Mouse (Mus musculus): ENCODE results near the gene Ccdc170. TPM values are rescaled to one million over a fixed set of nuclear protein-coding genes. Genes with fewer than 3 reads are reported as not detected.

The Ccdc170 gene
- total and polyA plus RNA-seq, 2 experiments from 2014 or later = 0.48 to 1.5 TPM

- no peaks in the 10 kb centered on the region for H3K27me3 ChIP-seq (ENCODE audit: insufficient read depth, low read length)
- no peaks in the 10 kb centered on the region for H3K9me3 ChIP-seq (ENCODE audit: low read length)
- ATAC-seq (ENCODE audit: low FRiP score) = no peak
- H3K4me3 ChIP-seq (ENCODE audit: low read depth, low read length) = no peak overlapping the region
- H3K27ac ChIP-seq (ENCODE audit: low read depth, low read length) = no peak overlapping the region
- H3K4me2 ChIP-seq (ENCODE audit: low read depth, low read length, poor library complexity, severe bottlenecking) = no peak overlapping the region
- no peaks in the 10 kb centered on the region for H3K36me3 ChIP-seq (ENCODE audit: insufficient read depth, low read length)
- no peak for TF ChIP-seq CTCF (IDR thresholded peaks at IDR 0.05)
- H3K4me1 ChIP-seq (ENCODE audit: insufficient read depth, low read length) = no peaks in the 10 kb centered on the region
- WGBS = 87% methylated on average over 11 of the region's 11 CpGs
- DNase-seq (ENCODE audit: low spot score) = no peak
- no peak overlapping the region for H3K9ac ChIP-seq (replicated peaks; ENCODE audit: low read length, poor library complexity, severe bottlenecking)
Measured at GRCm38 (mm10) chr10:4533873-4534272, 51.6 kb downstream of the Ccdc170 start.

- Histone ChIP-seq H3K36me3 (ENCODE audit: insufficient read depth, low read length) (no peaks in the 10 kb centered on the region), H3K4me2 (ENCODE audit: low read depth, low read length, poor library complexity, severe bottlenecking) (no peak overlapping the region), H3K4me3 (ENCODE audit: low read depth, low read length) (no peak overlapping the region), H3K9ac (replicated peaks; ENCODE audit: low read length, poor library complexity, severe bottlenecking) (no peak overlapping the region), H3K4me1 (ENCODE audit: insufficient read depth, low read length) (no peaks in the 10 kb centered on the region), H3K9me3 (ENCODE audit: low read length) (no peaks in the 10 kb centered on the region), H3K27ac (ENCODE audit: low read depth, low read length) (no peak overlapping the region), H3K27me3 (ENCODE audit: insufficient read depth, low read length) (no peaks in the 10 kb centered on the region)
- no peak for ATAC-seq (ENCODE audit: low FRiP score)
- no peak for DNase-seq (ENCODE audit: low spot score)
- WGBS = 95% methylated on average over 2 of the region's 2 CpGs
- peak; percentile 44 for TF ChIP-seq CTCF (IDR thresholded peaks at IDR 0.05)
Measured at GRCm38 (mm10) chr10:4545550-4545949, 63.2 kb downstream of the Ccdc170 start.

DNA sequence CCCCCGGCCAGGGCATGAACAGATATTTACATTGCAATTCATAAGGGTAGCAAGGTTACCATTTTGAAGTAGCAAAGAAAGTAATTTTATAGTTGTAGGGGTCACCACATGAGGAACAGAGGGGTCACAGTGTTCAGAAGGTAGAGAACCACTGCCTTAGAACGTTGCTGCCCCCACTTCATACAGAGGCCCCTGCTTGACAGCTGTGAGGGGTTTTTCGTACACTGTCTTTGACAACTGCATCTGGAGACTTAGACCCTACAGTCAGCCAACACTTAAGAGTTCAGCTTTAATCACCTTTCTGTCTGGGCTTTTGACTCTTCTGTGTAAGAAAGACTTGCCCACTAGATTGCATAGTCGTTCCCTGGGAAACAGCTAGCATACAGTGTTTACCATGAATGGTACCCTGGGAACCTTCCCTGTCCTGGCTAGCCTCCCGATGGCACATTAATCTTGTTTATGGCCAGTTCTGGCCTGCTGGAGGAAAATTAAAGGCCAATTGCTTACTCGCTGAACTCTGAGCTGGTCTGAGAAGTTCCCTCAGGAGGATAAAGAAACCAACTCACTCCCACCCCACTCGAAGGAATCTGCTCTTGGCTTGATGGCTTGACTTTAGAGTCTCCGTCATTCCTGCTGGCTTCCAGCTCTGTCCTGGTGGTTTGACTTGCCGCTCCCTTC, 71.3 kb downstream of the Ccdc170 start:
- Histone ChIP-seq H3K27ac (ENCODE audit: low read depth, low read length) (no peak overlapping the region), H3K4me1 (ENCODE audit: insufficient read depth, low read length) (no peaks in the 10 kb centered on the region), H3K27me3 (ENCODE audit: insufficient read depth, low read length) (no peaks in the 10 kb centered on the region), H3K36me3 (ENCODE audit: insufficient read depth, low read length) (no peaks in the 10 kb centered on the region), H3K4me2 (ENCODE audit: low read depth, low read length, poor library complexity, severe bottlenecking) (no peak overlapping the region), H3K9ac (replicated peaks; ENCODE audit: low read length, poor library complexity, severe bottlenecking) (no peak overlapping the region), H3K9me3 (ENCODE audit: low read length) (no peaks in the 10 kb centered on the region), H3K4me3 (ENCODE audit: low read depth, low read length) (no peak overlapping the region)
- DNase-seq (ENCODE audit: low spot score) (peak; percentile 27), ATAC-seq (ENCODE audit: low FRiP score) (no peak)
- WGBS = 75% methylated on average over 9 of the region's 9 CpGs
- TF ChIP-seq CTCF (IDR thresholded peaks at IDR 0.05) = no peak

DNA sequence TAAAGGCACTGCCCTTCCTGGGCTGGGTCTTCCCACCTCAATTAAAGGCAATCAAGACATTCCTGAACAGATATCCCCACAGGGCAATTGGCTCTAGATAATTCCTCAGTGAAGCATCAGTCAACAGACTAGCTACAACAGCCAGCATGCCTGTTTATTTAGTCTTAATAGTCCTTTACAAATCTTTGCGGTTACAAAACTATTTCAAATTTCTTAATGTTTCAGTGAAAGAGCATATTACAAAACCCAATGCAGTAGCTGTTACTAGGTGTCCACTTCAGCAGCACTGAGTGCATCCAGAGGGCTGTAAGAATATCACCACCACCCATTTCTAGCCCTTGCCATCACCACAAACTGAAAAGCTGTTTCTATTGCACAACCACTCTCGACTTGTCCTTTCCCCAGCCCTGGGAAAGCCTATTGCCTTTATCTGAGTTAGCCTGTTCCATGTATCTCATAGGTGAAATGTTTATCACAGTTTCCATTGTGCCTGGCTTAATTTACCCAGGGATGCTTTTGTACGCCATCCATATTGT, 74.6 kb downstream of the Ccdc170 start:
- Histone ChIP-seq H3K9ac (replicated peaks; ENCODE audit: low read length, poor library complexity, severe bottlenecking) (no peak overlapping the region), H3K9me3 (ENCODE audit: low read length) (no peaks in the 10 kb centered on the region), H3K4me3 (ENCODE audit: low read depth, low read length) (no peak overlapping the region), H3K27ac (ENCODE audit: low read depth, low read length) (no peak overlapping the region), H3K36me3 (ENCODE audit: insufficient read depth, low read length) (no peaks in the 10 kb centered on the region), H3K4me2 (ENCODE audit: low read depth, low read length, poor library complexity, severe bottlenecking) (no peak overlapping the region), H3K4me1 (ENCODE audit: insufficient read depth, low read length) (no peaks in the 10 kb centered on the region), H3K27me3 (ENCODE audit: insufficient read depth, low read length) (no peaks in the 10 kb centered on the region)
- TF ChIP-seq CTCF (IDR thresholded peaks at IDR 0.05) = no peak
- DNase-seq (ENCODE audit: low spot score) (no peak), ATAC-seq (ENCODE audit: low FRiP score) (no peak)
- 87% methylated on average over 3 of the region's 3 CpGs for WGBS

- Histone ChIP-seq H3K27ac (ENCODE audit: low read depth, low read length) (no peak overlapping the region), H3K4me1 (ENCODE audit: insufficient read depth, low read length) (no peaks in the 10 kb centered on the region), H3K36me3 (ENCODE audit: insufficient read depth, low read length) (no peaks in the 10 kb centered on the region), H3K27me3 (ENCODE audit: insufficient read depth, low read length) (no peaks in the 10 kb centered on the region), H3K9ac (replicated peaks; ENCODE audit: low read length, poor library complexity, severe bottlenecking) (no peak overlapping the region), H3K9me3 (ENCODE audit: low read length) (no peaks in the 10 kb centered on the region), H3K4me2 (ENCODE audit: low read depth, low read length, poor library complexity, severe bottlenecking) (no peak overlapping the region), H3K4me3 (ENCODE audit: low read depth, low read length) (no peak overlapping the region)
- no peak for DNase-seq (ENCODE audit: low spot score)
- no peak for ATAC-seq (ENCODE audit: low FRiP score)
- no peak for TF ChIP-seq CTCF (IDR thresholded peaks at IDR 0.05)
- 30% methylated on average over 4 of the region's 4 CpGs for WGBS
Measured at GRCm38 (mm10) chr10:4559132-4559531, 76.8 kb downstream of the Ccdc170 start.

GRCm38 (mm10) chr10:4565148-4565547, 82.8 kb downstream of the Ccdc170 start:
- no peak for TF ChIP-seq CTCF (IDR thresholded peaks at IDR 0.05)
- no peak overlapping the region for H3K4me3 ChIP-seq (ENCODE audit: low read depth, low read length)
- H3K4me1 ChIP-seq (ENCODE audit: insufficient read depth, low read length) = no peaks in the 10 kb centered on the region
- H3K9me3 ChIP-seq (ENCODE audit: low read length) = no peaks in the 10 kb centered on the region
- H3K9ac ChIP-seq (replicated peaks; ENCODE audit: low read length, poor library complexity, severe bottlenecking) = no peak overlapping the region
- no peaks in the 10 kb centered on the region for H3K36me3 ChIP-seq (ENCODE audit: insufficient read depth, low read length)
- no peak overlapping the region for H3K4me2 ChIP-seq (ENCODE audit: low read depth, low read length, poor library complexity, severe bottlenecking)
- DNase-seq (ENCODE audit: low spot score) = no peak
- no peak overlapping the region for H3K27ac ChIP-seq (ENCODE audit: low read depth, low read length)
- ATAC-seq (ENCODE audit: low FRiP score) = no peak
- no peaks in the 10 kb centered on the region for H3K27me3 ChIP-seq (ENCODE audit: insufficient read depth, low read length)
- 89% methylated on average over 1 of the region's 1 CpGs for WGBS

All from midbrain, postnatal 0 days (tissue).